Mouse (Mus musculus) limb, embryonic 14.5 days (tissue): ENCODE measurements around the gene Ctsl. TPM values are rescaled to one million over a fixed set of nuclear protein-coding genes. Genes with fewer than 3 reads are reported as not detected.
A peak's percentile ranks its signal among the peaks of the same experiment; 100 is the strongest.

ENCODE experiments used
- ATAC-seq: fragments of 200-750 bp; cut with Nextera tagmentation; 2 replicates; pipeline ENCODE4 v1.8.0; 2017; ENCODE audit warnings: low read depth, moderate number of reproducible peaks, moderate TSS enrichment; ENCODE audit not compliant: low FRiP score
- DNase-seq: peaks from one replicate; pipeline ENCODE4 v3.0.0-alpha.2; 2015; ENCODE audit warnings: low spot score
- H3K27ac ChIP-seq: fragments of 300-500 bp; sonication (generic); replicated peaks from 2 replicates; pipeline ENCODE4 v1.5.1; 2014; ENCODE audit warnings: low read depth, mild to moderate bottlenecking, low read length, moderate library complexity, mixed read lengths
- H3K27me3 ChIP-seq: fragments of 300-500 bp; sonication (generic); 2 replicates; pipeline ENCODE4 v1.6.1; 2014; ENCODE audit warnings: low read length, mixed read lengths; ENCODE audit not compliant: control insufficient read depth, insufficient read depth
- H3K36me3 ChIP-seq: fragments of 300-500 bp; sonication (generic); 2 replicates; pipeline ENCODE4 v1.6.1; 2014; ENCODE audit warnings: mild to moderate bottlenecking, low read length, moderate library complexity, mixed read lengths; ENCODE audit not compliant: control insufficient read depth, insufficient read depth
- H3K4me1 ChIP-seq: fragments of 300-500 bp; sonication (generic); 2 replicates; pipeline ENCODE4 v1.6.1; 2014; ENCODE audit warnings: antibody characterized with exemption, low read length, mixed read lengths; ENCODE audit not compliant: control insufficient read depth, insufficient read depth
- H3K4me2 ChIP-seq: fragments of 300-500 bp; sonication (generic); replicated peaks from 2 replicates; pipeline ENCODE4 v1.6.1; 2014; ENCODE audit warnings: low read depth, mild to moderate bottlenecking, low read length, moderate library complexity; ENCODE audit not compliant: severe bottlenecking
- H3K4me3 ChIP-seq: fragments of 300-500 bp; sonication (generic); replicated peaks from 2 replicates; pipeline ENCODE4 v1.5.1; 2014; ENCODE audit warnings: low read length
- H3K9ac ChIP-seq: fragments of 300-500 bp; sonication (generic); 2 replicates; pipeline ENCODE4 v1.6.1; 2014; ENCODE audit warnings: mild to moderate bottlenecking, low read depth, low read length, moderate library complexity; ENCODE audit not compliant: severe bottlenecking
- H3K9me3 ChIP-seq: fragments of 300-500 bp; sonication (generic); 2 replicates; pipeline ENCODE4 v1.6.1; 2016; ENCODE audit warnings: low read length; ENCODE audit not compliant: control insufficient read depth
- POLR2A ChIP-seq: fragments of 200-500 bp; IDR thresholded peaks from 2 replicates; pipeline ENCODE4 v1.8.0; 2012; ENCODE audit warnings: inconsistent platforms, mild to moderate bottlenecking, moderate library complexity, borderline replicate concordance; ENCODE audit not compliant: insufficient read depth, insufficient read length; ENCODE audit errors: extremely low read depth
- WGBS: fragments of 180-500 bp; shearing (Covaris S2); extraction: QIAGEN DNeasy Blood & Tissue Kit; methylation state at CpG from one replicate; pipeline ENCODE4 v1.1.7; 2014; 5-methylcytosine and 5-hydroxymethylcytosine counted together
- polyA plus RNA-seq, 2 experiments: library from polyadenylated mRNA; depleted of rRNA in 1 of 2; stranded (reverse) in 1 of 2; unstranded in 1 of 2; fragments of >200 nt; fragmentation: Nextera tagmentation in 1 of 2; extraction: Ambion mirVana in 1 of 2; gene quantifications; 2 replicates each; pipeline versions ENCODE4 v1.2.1 to v1.2.3; 2012 to 2014

Gene Ctsl
- polyA plus RNA-seq, 2 experiments = 161 to 228 TPM

GRCm38 (mm10) chr13:64410604-64411003 is 39.9 kb upstream of the Ctsl start:
- 56% methylated on average over 5 of the region's 5 CpGs for WGBS
- no peak for TF ChIP-seq POLR2A
- ATAC-seq = peak; percentile 60
- no peak for DNase-seq
- H3K4me1 ChIP-seq = no peaks in the 10 kb centered on the region
- H3K4me3 ChIP-seq = no peak overlapping the region
- H3K9ac ChIP-seq = no peak overlapping the region
- H3K27ac ChIP-seq = no peak overlapping the region
- no peaks in the 10 kb centered on the region for H3K36me3 ChIP-seq
- no peaks in the 10 kb centered on the region for H3K27me3 ChIP-seq
- H3K4me2 ChIP-seq = no peak overlapping the region
- no peaks in the 10 kb centered on the region for H3K9me3 ChIP-seq

- H3K4me3 ChIP-seq = no peak overlapping the region
- ATAC-seq (no peak), DNase-seq (no peak)
- H3K27me3 ChIP-seq = no peaks in the 10 kb centered on the region
- TF ChIP-seq POLR2A = no peak
- no peak overlapping the region for H3K9ac ChIP-seq
- H3K4me1 ChIP-seq = no peaks in the 10 kb centered on the region
- H3K9me3 ChIP-seq = no peaks in the 10 kb centered on the region
- no peak overlapping the region for H3K27ac ChIP-seq
- 88% methylated on average over 5 of the region's 5 CpGs for WGBS
- no peak overlapping the region for H3K4me2 ChIP-seq
- H3K36me3 ChIP-seq = no peaks in the 10 kb centered on the region
These were observed 37.3 kb upstream of the Ctsl start for GRCm38 (mm10) chr13:64407992-64408391.

GRCm38 (mm10) chr13:64405550-64405949 is 34.9 kb upstream of the Ctsl start:
- no peaks in the 10 kb centered on the region for H3K27me3 ChIP-seq
- H3K9me3 ChIP-seq = no peaks in the 10 kb centered on the region
- H3K27ac ChIP-seq = no peak overlapping the region
- H3K36me3 ChIP-seq = no peaks in the 10 kb centered on the region
- no peak overlapping the region for H3K4me2 ChIP-seq
- H3K4me1 ChIP-seq = 0 out of 2 replicates have a peak, but pooled peaks cover 4% of the 10 kb centered on the region
- ATAC-seq (no peak), DNase-seq (no peak)
- H3K9ac ChIP-seq = no peak overlapping the region
- 64% methylated on average over 6 of the region's 6 CpGs for WGBS
- no peak overlapping the region for H3K4me3 ChIP-seq
- TF ChIP-seq POLR2A = no peak

GRCm38 (mm10) chr13:64403519-64403918 is 32.8 kb upstream of the Ctsl start:
- Histone ChIP-seq H3K9ac (no peak overlapping the region), H3K4me2 (no peak overlapping the region), H3K27ac (no peak overlapping the region), H3K9me3 (no peaks in the 10 kb centered on the region), H3K36me3 (no peaks in the 10 kb centered on the region), H3K4me3 (no peak overlapping the region), H3K4me1 (0 out of 2 replicates have a peak, but pooled peaks cover 5% of the 10 kb centered on the region), H3K27me3 (no peaks in the 10 kb centered on the region)
- TF ChIP-seq POLR2A = no peak
- ATAC-seq = no peak
- 48% methylated on average over 3 of the region's 3 CpGs for WGBS
- no peak for DNase-seq

GRCm38 (mm10) chr13:64402951-64403460 is 32.3 kb upstream of the Ctsl start:
- Histone ChIP-seq H3K27me3 (no peaks in the 10 kb centered on the region), H3K4me2 (no peak overlapping the region), H3K36me3 (no peaks in the 10 kb centered on the region), H3K9ac (no peak overlapping the region), H3K4me1 (0 out of 2 replicates have a peak, but pooled peaks cover 5% of the 10 kb centered on the region), H3K27ac (no peak overlapping the region), H3K9me3 (no peaks in the 10 kb centered on the region), H3K4me3 (no peak overlapping the region)
- ATAC-seq (no peak), DNase-seq (no peak)
- no peak for TF ChIP-seq POLR2A
- 89% methylated on average over 8 of the region's 8 CpGs for WGBS

- H3K9ac ChIP-seq = no peak overlapping the region
- H3K36me3 ChIP-seq = no peaks in the 10 kb centered on the region
- H3K27me3 ChIP-seq = no peaks in the 10 kb centered on the region
- no peak overlapping the region for H3K4me2 ChIP-seq
- no peak overlapping the region for H3K27ac ChIP-seq
- H3K4me3 ChIP-seq = no peak overlapping the region
- 85% methylated on average over 10 of the region's 10 CpGs for WGBS
- DNase-seq (no peak), ATAC-seq (no peak)
- no peak for TF ChIP-seq POLR2A
- H3K4me1 ChIP-seq = 0 out of 2 replicates have a peak, but pooled peaks cover 5% of the 10 kb centered on the region
- no peaks in the 10 kb centered on the region for H3K9me3 ChIP-seq
These were observed 31.8 kb upstream of the Ctsl start for GRCm38 (mm10) chr13:64402504-64402949.
